Comparison of ENCODE assay signal across 8 mouse cellular contexts in genomic region chr5:143000654-143001500, GRCm38 (mm10). TPM values are rescaled to one million over a fixed set of nuclear protein-coding genes. Genes with fewer than 3 reads are reported as not detected.
DNase-seq lines count a peak whose midpoint lies in the region; ATAC-seq and TF ChIP-seq lines count a peak whose summit lies in the region.

No protein-coding gene starts in this region.

- H3K27ac ChIP-seq in spleen, adult 2 months (ENCODE audit: insufficient read depth, low read length) = peak overlapping the region; percentile 57
- peak overlapping the region; percentile 31 for H3K27ac ChIP-seq in forebrain, embryonic 15.5 days (replicated peaks)
- H3K27ac ChIP-seq in limb, embryonic 14.5 days (replicated peaks; ENCODE audit: low read depth, low read length) = peak overlapping the region; percentile 91
- peak overlapping the region; percentile 86 for H3K27ac ChIP-seq in neural tube, embryonic 13.5 days (replicated peaks)

- 55% methylated on average over 9 of the region's 9 CpGs for WGBS in spleen, adult 2 months
- 70% methylated on average over 9 of the region's 9 CpGs for WGBS in forebrain, embryonic 15.5 days
- WGBS in limb, embryonic 14.5 days = 8% methylated on average over 9 of the region's 9 CpGs
- 50% methylated on average over 9 of the region's 9 CpGs for WGBS in neural tube, embryonic 13.5 days

- H3K4me3 ChIP-seq in spleen, adult 2 months (ENCODE audit: extremely low read depth, insufficient read depth, insufficient read length) = no peak overlapping the region
- H3K4me3 ChIP-seq in forebrain, embryonic 15.5 days = no peak overlapping the region
- H3K4me3 ChIP-seq in limb, embryonic 14.5 days (replicated peaks; ENCODE audit: low read length) = peak overlapping the region; percentile 17
- H3K4me3 ChIP-seq in neural tube, embryonic 13.5 days = no peak overlapping the region

- no peak overlapping the region for H3K4me2 ChIP-seq in forebrain, embryonic 15.5 days (replicated peaks)
- peak overlapping the region; percentile 38 for H3K4me2 ChIP-seq in limb, embryonic 14.5 days (replicated peaks; ENCODE audit: low read depth, low read length, severe bottlenecking)
- no peak overlapping the region for H3K4me2 ChIP-seq in neural tube, embryonic 13.5 days

- H3K4me1 ChIP-seq in spleen, adult 2 months (ENCODE audit: control insufficient read depth, insufficient read depth, insufficient read length) = peaks cover 16% of the 10 kb centered on the region
- peaks cover 6% of the 10 kb centered on the region; the same call in 1 of the 2 replicates for H3K4me1 ChIP-seq in forebrain, embryonic 15.5 days
- peaks cover 26% of the 10 kb centered on the region for H3K4me1 ChIP-seq in limb, embryonic 14.5 days (ENCODE audit: control insufficient read depth, insufficient read depth, low read length)
- peaks cover 30% of the 10 kb centered on the region for H3K4me1 ChIP-seq in neural tube, embryonic 13.5 days (replicated peaks)

- H3K27me3 ChIP-seq in spleen, adult 2 months (ENCODE audit: control insufficient read depth, insufficient read depth, low read length) = no peaks in the 10 kb centered on the region
- H3K27me3 ChIP-seq in forebrain, embryonic 15.5 days = no peaks in the 10 kb centered on the region
- no peaks in the 10 kb centered on the region for H3K27me3 ChIP-seq in limb, embryonic 14.5 days (ENCODE audit: control insufficient read depth, insufficient read depth, low read length)
- H3K27me3 ChIP-seq in neural tube, embryonic 13.5 days = no peaks in the 10 kb centered on the region

- no peaks in the 10 kb centered on the region for H3K9me3 ChIP-seq in forebrain, embryonic 15.5 days
- H3K9me3 ChIP-seq in limb, embryonic 14.5 days (ENCODE audit: control insufficient read depth, low read length) = no peaks in the 10 kb centered on the region
- H3K9me3 ChIP-seq in neural tube, embryonic 13.5 days = no peaks in the 10 kb centered on the region

- H3K9ac ChIP-seq in forebrain, embryonic 15.5 days (replicated peaks) = no peak overlapping the region
- H3K9ac ChIP-seq in limb, embryonic 14.5 days (ENCODE audit: low read depth, low read length, severe bottlenecking) = peak overlapping the region; percentile 21; the same call in 1 of the 2 replicates
- H3K9ac ChIP-seq in neural tube, embryonic 13.5 days = peak overlapping the region; percentile 56

- no peak for ATAC-seq in forebrain, embryonic 15.5 days (replicated peaks)
- peak; percentile 97 for ATAC-seq in limb, embryonic 14.5 days (ENCODE audit: low FRiP score, low read depth)
- ATAC-seq in neural tube, embryonic 13.5 days (ENCODE audit: low read depth) = 0 out of 2 replicates have a peak, but pooled peaks have one; percentile 50
- no peak for ATAC-seq in activated CD4-positive, CD25-positive, alpha-beta regulatory T cell, adult 4 months

- DNase-seq in spleen, adult 2 months (ENCODE audit: low read depth in 1 of 2, low spot score in 2 of 2) = no peak
- DNase-seq in spleen, postnatal 10 days (ENCODE audit: low spot score in 2 of 2) = no peak
- DNase-seq in induced T-regulatory cell, adult 2 months (ENCODE audit: low read depth) = peak; percentile 28
- DNase-seq in limb, embryonic 14.5 days (ENCODE audit: low spot score) = peak; percentile 92
- no peak for DNase-seq in urinary bladder, postnatal 25 days (ENCODE audit: low spot score)

- TF ChIP-seq POLR2A in spleen, adult 2 months (IDR thresholded peaks at IDR 0.05; ENCODE audit: low read depth, low read length) = no peak
- no peak for TF ChIP-seq POLR2A in limb, embryonic 14.5 days (IDR thresholded peaks at IDR 0.05; ENCODE audit: borderline replicate concordance, extremely low read depth, insufficient read depth, insufficient read length)

- no peak for TF ChIP-seq CTCF in spleen, adult 2 months (IDR thresholded peaks at IDR 0.05; ENCODE audit: extremely low read depth, insufficient read depth, insufficient read length, insufficient replicate concordance)

- H3K36me3 ChIP-seq in spleen, adult 2 months (ENCODE audit: control insufficient read depth, insufficient read depth, low read length) = peaks cover 6% of the 10 kb centered on the region
- H3K36me3 ChIP-seq in forebrain, embryonic 15.5 days = peaks cover 2% of the 10 kb centered on the region; the same call in 1 of the 2 replicates
- H3K36me3 ChIP-seq in limb, embryonic 14.5 days (ENCODE audit: control insufficient read depth, insufficient read depth, low read length) = peaks cover 11% of the 10 kb centered on the region; the same call in 1 of the 2 replicates
- H3K36me3 ChIP-seq in neural tube, embryonic 13.5 days = peaks cover 14% of the 10 kb centered on the region

RNA-seq across cellular contexts. Expression of gene Fscn1, which starts 40.7 kb away (rescaled TPM):
- 33.7 and 59.8 TPM in 2 replicates for polyA plus RNA-seq in spleen, adult 2 months (2012; rRNA removed)
- 521 and 538 TPM in 2 replicates for polyA plus RNA-seq in forebrain, embryonic 15.5 days (2015; fragmentation: Nextera tagmentation; extraction: Ambion mirVana)
- polyA plus RNA-seq in limb, embryonic 14.5 days (2012; rRNA removed) = 395 and 512 TPM in 2 replicates
- polyA plus RNA-seq in limb, embryonic 14.5 days (2014; fragmentation: Nextera tagmentation; extraction: Ambion mirVana) = 356 and 368 TPM in 2 replicates
- 517 and 659 TPM in 2 replicates for polyA plus RNA-seq in neural tube, embryonic 13.5 days (2015; fragmentation: Nextera tagmentation; extraction: Ambion mirVana)
- polyA plus RNA-seq in activated CD4-positive, CD25-positive, alpha-beta regulatory T cell, adult 4 months (2017; shearing (Covaris generic)) = under 1 TPM; 0.26 to 0.42 TPM

Comparison
In these comparisons a context has a peak if more than half of its experiments do, and no peak if none do; other contexts are left out.
1. DNase-seq: peak in induced T-regulatory cell, adult 2 months (single experiment) and limb, embryonic 14.5 days (single experiment); none in spleen, adult 2 months (0 of 2), spleen, postnatal 10 days (0 of 2) and urinary bladder, postnatal 25 days (single experiment).
2. H3K27ac ChIP-seq: peak in every context shown above with its lines; median percentile 91 in limb, embryonic 14.5 days; 86 in neural tube, embryonic 13.5 days; 57 in spleen, adult 2 months; 31 in forebrain, embryonic 15.5 days.
3. ATAC-seq: peak in limb, embryonic 14.5 days (single experiment) and neural tube, embryonic 13.5 days (single experiment); none in forebrain, embryonic 15.5 days (single experiment) and activated CD4-positive, CD25-positive, alpha-beta regulatory T cell, adult 4 months (single experiment).
4. RNA of gene Fscn1, which starts 40.7 kb away (polyA plus RNA-seq): 521 to 538 TPM in forebrain, embryonic 15.5 days, 517 to 659 TPM in neural tube, embryonic 13.5 days, 356 to 512 TPM in limb, embryonic 14.5 days and 33.7 to 59.8 TPM in spleen, adult 2 months; 0.26 to 0.42 TPM in activated CD4-positive, CD25-positive, alpha-beta regulatory T cell, adult 4 months; every median in the first group is over 10 times any median in the second.